Mouse (Mus musculus) intestine, embryonic 16.5 days (tissue): ENCODE data around the gene Olfr1323. TPM values are rescaled to one million over a fixed set of nuclear protein-coding genes. Genes with fewer than 3 reads are reported as not detected.

Experiments used
- ATAC-seq: fragments of 200-750 bp; cut with Nextera tagmentation; 2 replicates; pipeline ENCODE4 v1.8.0; 2017; ENCODE audit warnings: moderate TSS enrichment, moderate library complexity
- H3K27ac ChIP-seq: fragments of 300-500 bp; sonication (generic); 2 replicates; pipeline ENCODE4 v1.5.1; 2014; ENCODE audit warnings: mild to moderate bottlenecking, low read length
- H3K27me3 ChIP-seq: fragments of 300-500 bp; sonication (generic); replicated peaks from 2 replicates; pipeline ENCODE4 v1.6.1; 2014; ENCODE audit warnings: low read length, control low read depth, mixed read lengths; ENCODE audit not compliant: control insufficient read depth, insufficient read depth
- H3K36me3 ChIP-seq: fragments of 300-500 bp; sonication (generic); 2 replicates; pipeline ENCODE4 v1.6.1; 2014; ENCODE audit warnings: low read length, control low read depth; ENCODE audit not compliant: control insufficient read depth, insufficient read depth
- H3K4me1 ChIP-seq: fragments of 300-500 bp; sonication (generic); 2 replicates; pipeline ENCODE4 v1.6.1; 2014; ENCODE audit warnings: low read length, control low read depth, mixed read lengths; ENCODE audit not compliant: control insufficient read depth, insufficient read depth
- H3K4me2 ChIP-seq: fragments of 300-500 bp; sonication (generic); 2 replicates; pipeline ENCODE4 v1.6.1; 2014; ENCODE audit warnings: low read depth, low read length, control low read depth
- H3K4me3 ChIP-seq: fragments of 300-500 bp; sonication (generic); 2 replicates; pipeline ENCODE4 v1.5.1; 2014; ENCODE audit warnings: mild to moderate bottlenecking, low read length
- H3K9ac ChIP-seq: fragments of 300-500 bp; sonication (generic); 2 replicates; pipeline ENCODE4 v1.6.1; 2014; ENCODE audit warnings: low read depth, low read length
- H3K9me3 ChIP-seq: fragments of 300-500 bp; sonication (generic); 2 replicates; pipeline ENCODE4 v1.6.1; 2016; ENCODE audit warnings: low read length, control low read depth; ENCODE audit not compliant: control insufficient read depth
- WGBS: fragments of 180-500 bp; shearing (Covaris S2); extraction: QIAGEN DNeasy Blood & Tissue Kit; methylation state at CpG from one replicate; pipeline ENCODE4 v1.1.7; 2014; 5-methylcytosine and 5-hydroxymethylcytosine counted together
- polyA plus RNA-seq: library from polyadenylated mRNA; unstranded; fragments of >200 nt; fragmentation: Nextera tagmentation; extraction: Ambion mirVana; gene quantifications from 2 replicates; pipeline ENCODE4 v1.2.1, GENCODE M21; 2015

Olfr1323 gene
- not detected in 2 replicates for polyA plus RNA-seq

GRCm38 (mm10) chrX:50019259-50019658 is at the start of gene Olfr1323:
TSS of gene Olfr1323 (minus strand) at chrX:50019359.
- H3K4me3 ChIP-seq = no peak within 1 kb of the TSS
- no peaks in the 10 kb centered on the region for H3K36me3 ChIP-seq
- H3K27me3 ChIP-seq = no peaks in the 10 kb centered on the region
- WGBS = 94% methylated on average over 1 of the region's 1 CpGs
- no peak within 1 kb of the TSS for H3K9ac ChIP-seq
- H3K27ac ChIP-seq = no peak within 1 kb of the TSS
- no peaks in the 10 kb centered on the region for H3K4me1 ChIP-seq
- no peak within 1 kb of the TSS for H3K4me2 ChIP-seq
- ATAC-seq = no peak
- no peaks in the 10 kb centered on the region for H3K9me3 ChIP-seq

- Histone ChIP-seq H3K9ac (no peak overlapping the region), H3K4me3 (no peak overlapping the region), H3K9me3 (no peaks in the 10 kb centered on the region), H3K4me2 (no peak overlapping the region), H3K36me3 (no peaks in the 10 kb centered on the region), H3K27ac (no peak overlapping the region), H3K4me1 (no peaks in the 10 kb centered on the region), H3K27me3 (no peaks in the 10 kb centered on the region)
- no peak for ATAC-seq
- WGBS = 33% methylated on average over 4 of the region's 4 CpGs
Observed at GRCm38 (mm10) chrX:50012242-50012641, 6.9 kb downstream of the Olfr1323 start.

Other genes with a start within 250 kb of the Olfr1323 start
- 1.2 and 2.6 TPM in 2 replicates for gene Igsf1, start 221.6 kb downstream of the Olfr1323 start, polyA plus RNA-seq
- not detected in 2 replicates for gene Olfr1322, start 127.9 kb downstream of the Olfr1323 start, polyA plus RNA-seq